Mouse (Mus musculus): ENCODE results near the gene Arpp21. TPM values are rescaled to one million over a fixed set of nuclear protein-coding genes. Genes with fewer than 3 reads are reported as not detected.
A peak's percentile ranks its signal among the peaks of the same experiment; 100 is the strongest.

Arpp21 gene
- polyA plus RNA-seq, 1 experiment from 2014 or later = 6.8 TPM

DNA sequence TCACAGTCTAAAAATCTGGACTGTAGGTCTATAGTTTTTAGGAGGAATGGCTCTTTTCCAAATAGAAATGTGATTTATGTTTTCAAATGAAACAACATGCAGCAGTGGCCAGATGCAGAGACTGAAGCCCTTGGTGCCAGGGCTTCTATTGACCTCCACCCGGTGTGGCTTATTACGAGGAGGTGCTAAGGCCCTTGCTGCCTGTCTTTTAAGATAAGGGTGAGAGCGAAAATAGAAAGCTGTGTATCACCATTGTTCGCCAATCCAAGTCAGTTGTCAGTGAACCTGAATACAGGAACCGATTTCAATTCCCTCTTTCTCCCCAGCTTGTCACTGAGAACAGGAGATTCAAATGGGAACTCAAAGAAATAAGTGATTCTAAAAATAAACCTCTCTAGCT lies 57.3 kb downstream of the Arpp21 start:
- no peak overlapping the region for H3K27ac ChIP-seq (ENCODE audit: low read depth, low read length)
- no peak overlapping the region for H3K4me2 ChIP-seq (replicated peaks; ENCODE audit: low read depth, low read length)
- 71% methylated on average over 5 of the region's 5 CpGs for WGBS
- H3K27me3 ChIP-seq (ENCODE audit: control insufficient read depth, insufficient read depth, low read length) = no peaks in the 10 kb centered on the region
- no peaks in the 10 kb centered on the region for H3K36me3 ChIP-seq (ENCODE audit: control insufficient read depth, insufficient read depth, low read length)
- H3K9me3 ChIP-seq (ENCODE audit: control insufficient read depth, low read length) = no peaks in the 10 kb centered on the region
- no peaks in the 10 kb centered on the region for H3K4me1 ChIP-seq (replicated peaks; ENCODE audit: control insufficient read depth, insufficient read depth, low read length)
- DNase-seq (ENCODE audit: low spot score) (no peak), ATAC-seq (ENCODE audit: low FRiP score) (no peak)
- H3K4me3 ChIP-seq (ENCODE audit: low read depth, low read length) = no peak overlapping the region
- H3K9ac ChIP-seq (ENCODE audit: low read depth, low read length) = no peak overlapping the region

DNA sequence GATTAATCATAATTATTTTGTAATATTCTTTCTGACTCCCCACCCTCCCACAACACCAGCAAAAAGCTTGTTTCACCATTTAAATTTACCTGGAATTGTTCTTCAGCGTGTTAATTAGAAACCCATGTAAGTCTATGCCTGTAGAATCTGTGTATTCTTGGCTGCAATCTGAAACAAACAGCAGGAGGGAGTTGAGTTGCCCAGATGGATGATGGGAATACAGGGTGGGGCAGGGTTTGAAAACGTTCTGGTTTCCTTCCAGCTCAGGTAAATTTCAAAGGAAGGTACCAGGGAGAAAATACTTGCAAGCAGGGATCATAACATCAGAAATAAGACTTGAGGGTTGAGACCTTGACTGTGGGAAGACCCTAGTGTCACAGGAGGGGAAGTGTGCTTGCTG lies 58.2 kb downstream of the Arpp21 start:
- no peak overlapping the region for H3K4me3 ChIP-seq (ENCODE audit: low read depth, low read length)
- 76% methylated on average over 2 of the region's 2 CpGs for WGBS
- no peak for ATAC-seq (ENCODE audit: low FRiP score)
- no peaks in the 10 kb centered on the region for H3K9me3 ChIP-seq (ENCODE audit: control insufficient read depth, low read length)
- H3K4me2 ChIP-seq (replicated peaks; ENCODE audit: low read depth, low read length) = no peak overlapping the region
- DNase-seq (ENCODE audit: low spot score) = no peak
- no peaks in the 10 kb centered on the region for H3K27me3 ChIP-seq (ENCODE audit: control insufficient read depth, insufficient read depth, low read length)
- no peak overlapping the region for H3K27ac ChIP-seq (ENCODE audit: low read depth, low read length)
- H3K9ac ChIP-seq (ENCODE audit: low read depth, low read length) = no peak overlapping the region
- H3K36me3 ChIP-seq (ENCODE audit: control insufficient read depth, insufficient read depth, low read length) = no peaks in the 10 kb centered on the region
- H3K4me1 ChIP-seq (replicated peaks; ENCODE audit: control insufficient read depth, insufficient read depth, low read length) = no peaks in the 10 kb centered on the region

DNA sequence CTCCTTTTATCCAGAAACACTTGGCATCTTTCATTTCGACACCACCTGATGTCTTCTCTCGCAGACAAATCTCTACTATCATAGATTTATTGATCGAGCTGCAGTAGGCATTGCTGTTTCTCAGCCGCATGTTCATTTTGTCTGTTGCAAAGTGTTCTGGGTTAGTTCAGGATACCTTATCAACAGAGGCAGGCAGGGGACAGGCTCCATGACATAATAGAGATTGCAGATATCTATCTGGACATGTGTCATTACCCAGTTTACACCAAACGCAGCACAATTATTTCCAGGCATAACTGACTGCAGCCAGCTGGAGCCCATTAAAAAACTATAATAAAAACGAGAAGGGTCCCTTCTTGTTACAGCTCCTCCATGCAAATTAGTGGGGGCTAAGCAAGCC lies 59.4 kb downstream of the Arpp21 start:
- Histone ChIP-seq H3K36me3 (ENCODE audit: control insufficient read depth, insufficient read depth, low read length) (no peaks in the 10 kb centered on the region), H3K4me1 (replicated peaks; ENCODE audit: control insufficient read depth, insufficient read depth, low read length) (no peaks in the 10 kb centered on the region), H3K4me3 (ENCODE audit: low read depth, low read length) (no peak overlapping the region), H3K9ac (ENCODE audit: low read depth, low read length) (no peak overlapping the region), H3K9me3 (ENCODE audit: control insufficient read depth, low read length) (no peaks in the 10 kb centered on the region), H3K4me2 (replicated peaks; ENCODE audit: low read depth, low read length) (no peak overlapping the region), H3K27ac (ENCODE audit: low read depth, low read length) (no peak overlapping the region), H3K27me3 (ENCODE audit: control insufficient read depth, insufficient read depth, low read length) (no peaks in the 10 kb centered on the region)
- DNase-seq (ENCODE audit: low spot score) (no peak), ATAC-seq (ENCODE audit: low FRiP score) (no peak)
- 77% methylated on average over 6 of the region's 6 CpGs for WGBS

DNA sequence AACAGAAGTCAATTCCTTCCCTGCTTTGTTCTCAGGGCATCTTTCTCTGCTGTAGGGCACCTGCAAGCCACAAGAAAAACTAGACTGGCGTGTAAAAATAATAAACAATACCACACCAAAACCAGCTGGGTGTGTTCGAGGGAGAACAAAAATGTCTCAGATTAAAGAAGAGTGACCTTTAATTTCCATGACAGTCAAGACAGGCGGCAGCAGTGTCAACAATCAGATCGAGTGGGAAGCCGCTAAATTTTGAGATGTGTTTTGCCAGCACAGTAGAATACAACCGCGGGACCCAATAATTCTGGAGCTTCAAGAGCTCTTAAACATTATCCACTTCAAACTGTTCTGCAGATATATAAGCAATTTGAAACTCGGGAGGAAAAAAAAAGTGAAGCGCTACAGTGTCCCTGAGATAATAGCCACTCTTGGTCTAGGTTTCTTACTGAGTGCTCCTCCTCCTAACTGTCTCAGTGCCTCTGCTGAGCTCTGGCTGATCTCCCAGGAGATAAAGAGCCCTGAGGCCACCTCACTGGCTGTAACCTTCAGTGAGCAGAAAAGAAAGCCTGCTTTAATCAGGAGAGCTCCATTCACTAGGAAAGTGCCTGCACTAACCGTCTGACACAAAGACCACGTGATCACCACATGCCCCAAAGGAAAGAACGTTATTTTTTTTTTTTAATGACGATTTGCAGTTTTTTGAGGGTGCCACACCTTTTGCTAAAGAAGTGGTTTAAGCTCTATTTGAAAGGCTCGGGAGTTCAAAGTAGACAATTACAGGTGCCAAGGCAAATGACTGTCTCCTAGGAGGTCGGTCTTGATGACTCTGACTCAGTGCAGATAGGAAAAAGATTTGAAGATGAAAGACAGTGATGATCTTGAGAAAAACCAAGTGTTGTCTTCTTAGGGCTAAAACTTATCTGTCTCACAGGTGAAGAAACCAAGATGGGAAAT lies 61.1 kb downstream of the Arpp21 start:
- peak; percentile 34 for DNase-seq (ENCODE audit: low spot score)
- H3K9me3 ChIP-seq (ENCODE audit: control insufficient read depth, low read length) = no peaks in the 10 kb centered on the region
- no peaks in the 10 kb centered on the region for H3K36me3 ChIP-seq (ENCODE audit: control insufficient read depth, insufficient read depth, low read length)
- no peaks in the 10 kb centered on the region for H3K4me1 ChIP-seq (replicated peaks; ENCODE audit: control insufficient read depth, insufficient read depth, low read length)
- peak; percentile 69 for ATAC-seq (ENCODE audit: low FRiP score)
- no peak overlapping the region for H3K4me2 ChIP-seq (replicated peaks; ENCODE audit: low read depth, low read length)
- H3K9ac ChIP-seq (ENCODE audit: low read depth, low read length) = no peak overlapping the region
- H3K27me3 ChIP-seq (ENCODE audit: control insufficient read depth, insufficient read depth, low read length) = no peaks in the 10 kb centered on the region
- H3K4me3 ChIP-seq (ENCODE audit: low read depth, low read length) = no peak overlapping the region
- 31% methylated on average over 15 of the region's 15 CpGs for WGBS
- H3K27ac ChIP-seq (ENCODE audit: low read depth, low read length) = no peak overlapping the region

DNA sequence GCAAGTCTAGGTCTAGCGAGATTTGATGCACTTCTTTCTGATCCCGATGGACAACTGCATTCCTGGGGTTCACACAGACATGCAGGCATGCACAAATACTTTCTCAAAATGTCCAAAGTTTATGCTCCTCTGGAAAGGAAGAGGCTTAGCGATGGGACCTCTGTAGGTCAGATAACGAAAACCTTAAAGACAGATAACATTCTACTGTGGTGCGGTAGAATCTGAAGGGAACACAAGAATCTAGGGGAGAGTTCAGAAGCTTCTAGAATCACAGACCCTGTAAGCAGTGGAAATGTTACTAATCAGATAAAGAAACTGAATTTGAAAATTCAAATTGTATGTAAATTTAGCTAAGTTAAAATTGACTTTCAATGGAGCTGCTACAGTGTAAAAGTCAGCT lies 62.0 kb downstream of the Arpp21 start:
- Histone ChIP-seq H3K27me3 (ENCODE audit: control insufficient read depth, insufficient read depth, low read length) (no peaks in the 10 kb centered on the region), H3K4me2 (replicated peaks; ENCODE audit: low read depth, low read length) (no peak overlapping the region), H3K27ac (ENCODE audit: low read depth, low read length) (no peak overlapping the region), H3K4me1 (replicated peaks; ENCODE audit: control insufficient read depth, insufficient read depth, low read length) (no peaks in the 10 kb centered on the region), H3K9ac (ENCODE audit: low read depth, low read length) (no peak overlapping the region), H3K36me3 (ENCODE audit: control insufficient read depth, insufficient read depth, low read length) (no peaks in the 10 kb centered on the region), H3K4me3 (ENCODE audit: low read depth, low read length) (no peak overlapping the region), H3K9me3 (ENCODE audit: control insufficient read depth, low read length) (no peaks in the 10 kb centered on the region)
- DNase-seq (ENCODE audit: low spot score) = no peak
- no peak for ATAC-seq (ENCODE audit: low FRiP score)
- 88% methylated on average over 5 of the region's 5 CpGs for WGBS

DNA sequence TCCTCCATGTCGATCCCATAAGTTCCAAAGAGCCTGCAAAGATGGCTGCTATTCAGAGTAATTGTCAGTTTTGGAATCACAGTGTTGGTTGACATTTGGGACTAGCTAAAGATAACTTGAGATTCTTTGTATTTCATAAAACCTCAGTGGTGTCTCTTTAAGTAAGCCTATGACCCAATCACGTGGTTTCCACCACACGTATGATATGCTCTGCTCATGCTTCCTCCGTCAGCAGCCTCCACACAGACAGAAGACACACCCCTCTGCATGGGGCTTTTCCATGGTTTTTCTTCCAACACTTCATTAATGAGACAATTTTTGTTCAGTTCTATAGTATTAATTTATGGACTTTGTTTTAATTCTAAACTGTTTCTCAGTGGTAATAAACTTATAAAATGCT lies 71.1 kb downstream of the Arpp21 start:
- no peak overlapping the region for H3K9ac ChIP-seq (ENCODE audit: low read depth, low read length)
- no peak overlapping the region for H3K4me2 ChIP-seq (replicated peaks; ENCODE audit: low read depth, low read length)
- H3K4me3 ChIP-seq (ENCODE audit: low read depth, low read length) = no peak overlapping the region
- no peak for DNase-seq (ENCODE audit: low spot score)
- H3K4me1 ChIP-seq (replicated peaks; ENCODE audit: control insufficient read depth, insufficient read depth, low read length) = no peaks in the 10 kb centered on the region
- H3K9me3 ChIP-seq (ENCODE audit: control insufficient read depth, low read length) = no peaks in the 10 kb centered on the region
- no peaks in the 10 kb centered on the region for H3K27me3 ChIP-seq (ENCODE audit: control insufficient read depth, insufficient read depth, low read length)
- H3K36me3 ChIP-seq (ENCODE audit: control insufficient read depth, insufficient read depth, low read length) = no peaks in the 10 kb centered on the region
- WGBS = 94% methylated on average over 4 of the region's 4 CpGs
- no peak overlapping the region for H3K27ac ChIP-seq (ENCODE audit: low read depth, low read length)
- ATAC-seq (ENCODE audit: low FRiP score) = no peak

DNA sequence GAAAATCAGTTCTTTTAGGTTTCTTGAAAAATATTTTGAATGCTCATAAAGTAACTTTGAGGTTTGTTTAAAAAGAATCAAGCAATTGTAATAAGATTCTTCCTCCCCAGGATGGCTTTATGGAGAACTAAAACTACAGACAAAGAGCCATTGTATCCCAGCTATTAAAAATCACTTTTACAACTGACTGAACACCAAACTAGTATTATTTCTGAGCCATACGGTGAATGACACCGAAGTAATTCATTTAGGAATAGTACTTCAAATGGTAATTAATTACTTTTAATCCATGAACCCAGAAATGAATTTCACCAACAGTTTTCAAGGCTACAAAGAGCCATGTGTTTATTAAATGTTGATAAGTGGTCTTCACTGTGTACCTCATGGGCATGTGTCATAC lies 74.8 kb downstream of the Arpp21 start:
- H3K27ac ChIP-seq (ENCODE audit: low read depth, low read length) = no peak overlapping the region
- WGBS = 58% methylated on average over 2 of the region's 2 CpGs

DNA sequence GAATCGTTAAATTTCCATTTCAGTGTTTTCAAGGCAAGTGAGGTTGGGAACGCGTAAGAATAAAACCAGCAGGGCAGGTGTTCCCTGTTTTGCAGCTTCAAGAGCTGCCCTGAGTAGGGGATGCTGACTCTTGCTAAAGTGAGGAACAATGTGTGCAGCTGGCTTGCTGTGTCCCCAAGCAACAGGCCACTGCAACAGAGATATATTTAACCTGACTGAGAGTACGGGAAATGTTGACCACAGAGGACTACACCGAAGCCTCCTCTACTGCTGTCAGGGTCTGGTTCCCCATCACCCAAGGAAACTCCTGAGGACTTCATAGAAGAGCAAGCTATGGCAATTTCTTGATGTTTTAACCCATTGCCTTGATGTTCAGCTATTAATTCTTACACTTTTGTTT lies 81.8 kb downstream of the Arpp21 start:
- Histone ChIP-seq H3K9me3 (ENCODE audit: control insufficient read depth, low read length) (no peaks in the 10 kb centered on the region), H3K4me2 (replicated peaks; ENCODE audit: low read depth, low read length) (no peak overlapping the region), H3K9ac (ENCODE audit: low read depth, low read length) (no peak overlapping the region), H3K4me1 (replicated peaks; ENCODE audit: control insufficient read depth, insufficient read depth, low read length) (no peaks in the 10 kb centered on the region), H3K4me3 (ENCODE audit: low read depth, low read length) (no peak overlapping the region), H3K27ac (ENCODE audit: low read depth, low read length) (no peak overlapping the region), H3K27me3 (ENCODE audit: control insufficient read depth, insufficient read depth, low read length) (no peaks in the 10 kb centered on the region), H3K36me3 (ENCODE audit: control insufficient read depth, insufficient read depth, low read length) (no peaks in the 10 kb centered on the region)
- WGBS = 86% methylated on average over 5 of the region's 5 CpGs
- DNase-seq (ENCODE audit: low spot score) (no peak), ATAC-seq (ENCODE audit: low FRiP score) (no peak)

More for the DNA sequence above, 74.8 kb downstream of the Arpp21 start:
- no peaks in the 10 kb centered on the region for H3K9me3 ChIP-seq (ENCODE audit: control insufficient read depth, low read length)
- DNase-seq (ENCODE audit: low spot score) = no peak
- no peaks in the 10 kb centered on the region for H3K4me1 ChIP-seq (replicated peaks; ENCODE audit: control insufficient read depth, insufficient read depth, low read length)
- no peak overlapping the region for H3K9ac ChIP-seq (ENCODE audit: low read depth, low read length)
- H3K36me3 ChIP-seq (ENCODE audit: control insufficient read depth, insufficient read depth, low read length) = no peaks in the 10 kb centered on the region
- ATAC-seq (ENCODE audit: low FRiP score) = no peak
- H3K27me3 ChIP-seq (ENCODE audit: control insufficient read depth, insufficient read depth, low read length) = no peaks in the 10 kb centered on the region
- H3K4me3 ChIP-seq (ENCODE audit: low read depth, low read length) = no peak overlapping the region
- H3K4me2 ChIP-seq (replicated peaks; ENCODE audit: low read depth, low read length) = no peak overlapping the region

DNA sequence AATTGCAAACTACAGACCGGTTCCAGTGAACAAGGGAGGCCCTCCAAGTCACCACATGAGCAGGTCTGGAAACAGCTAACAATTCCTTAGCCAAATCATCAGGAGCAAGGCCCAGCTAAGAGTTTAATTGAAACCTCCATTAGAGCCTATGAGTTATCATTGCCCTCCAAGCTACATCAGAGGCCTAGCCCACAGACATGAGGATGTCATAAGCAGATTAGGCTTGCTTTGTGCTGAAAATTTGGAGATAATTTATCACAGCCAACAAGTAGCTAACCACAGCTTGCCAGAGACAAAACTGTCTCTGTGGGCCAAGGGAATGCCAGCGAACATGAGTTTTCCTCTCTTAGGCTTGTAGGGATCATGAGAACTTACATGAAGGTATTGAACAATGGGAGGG lies 83.0 kb downstream of the Arpp21 start:
- no peak for ATAC-seq (ENCODE audit: low FRiP score)
- Histone ChIP-seq H3K27me3 (ENCODE audit: control insufficient read depth, insufficient read depth, low read length) (no peaks in the 10 kb centered on the region), H3K9ac (ENCODE audit: low read depth, low read length) (no peak overlapping the region), H3K4me2 (replicated peaks; ENCODE audit: low read depth, low read length) (no peak overlapping the region), H3K27ac (ENCODE audit: low read depth, low read length) (no peak overlapping the region), H3K9me3 (ENCODE audit: control insufficient read depth, low read length) (no peaks in the 10 kb centered on the region), H3K4me3 (ENCODE audit: low read depth, low read length) (no peak overlapping the region), H3K4me1 (replicated peaks; ENCODE audit: control insufficient read depth, insufficient read depth, low read length) (no peaks in the 10 kb centered on the region), H3K36me3 (ENCODE audit: control insufficient read depth, insufficient read depth, low read length) (no peaks in the 10 kb centered on the region)
- DNase-seq (ENCODE audit: low spot score) = no peak
- WGBS = 94% methylated on average over 2 of the region's 2 CpGs

All from hindbrain, embryonic 11.5 days (tissue).